Mouse (Mus musculus) embryonic fibroblast, embryonic 13.5 days (primary cell): ENCODE data around the gene Lztr1. TPM values are rescaled to one million over a fixed set of nuclear protein-coding genes. Genes with fewer than 3 reads are reported as not detected.
A peak's percentile ranks its signal among the peaks of the same experiment; 100 is the strongest.

Experiments
- H3K27ac ChIP-seq: 2 replicates; pipeline ENCODE4 v1.5.1; 2012; ENCODE audit warnings: low read length, control low read depth, inconsistent platforms; ENCODE audit not compliant: insufficient read depth
- H3K4me1 ChIP-seq: 2 replicates; pipeline ENCODE4 v1.6.1; 2011; ENCODE audit warnings: low read length; ENCODE audit not compliant: control insufficient read depth, insufficient read depth
- H3K4me3 ChIP-seq: 2 replicates; pipeline ENCODE4 v1.5.1; 2011; ENCODE audit warnings: mild to moderate bottlenecking, control low read depth, low read length; ENCODE audit not compliant: insufficient read depth
- CTCF ChIP-seq: IDR thresholded peaks from 2 replicates; pipeline ENCODE4 v1.5.1; 2011; ENCODE audit warnings: mild to moderate bottlenecking, control low read depth, low read length, moderate library complexity, borderline replicate concordance; ENCODE audit not compliant: insufficient read depth
- POLR2A ChIP-seq: IDR thresholded peaks from 2 replicates; pipeline ENCODE4 v1.6.1; 2011; ENCODE audit warnings: low read depth, mild to moderate bottlenecking, control low read depth, low read length, moderate library complexity
- polyA plus RNA-seq: library from polyadenylated mRNA; stranded (reverse); fragments of >200 nt; gene quantifications from 2 replicates; pipeline ENCODE4 v1.2.4, GENCODE M21; 2011; ENCODE audit warnings: low read depth; ENCODE audit not compliant: missing spikeins, insufficient read length

Gene Lztr1
- 97.5 and 113 TPM in 2 replicates for polyA plus RNA-seq

DNA sequence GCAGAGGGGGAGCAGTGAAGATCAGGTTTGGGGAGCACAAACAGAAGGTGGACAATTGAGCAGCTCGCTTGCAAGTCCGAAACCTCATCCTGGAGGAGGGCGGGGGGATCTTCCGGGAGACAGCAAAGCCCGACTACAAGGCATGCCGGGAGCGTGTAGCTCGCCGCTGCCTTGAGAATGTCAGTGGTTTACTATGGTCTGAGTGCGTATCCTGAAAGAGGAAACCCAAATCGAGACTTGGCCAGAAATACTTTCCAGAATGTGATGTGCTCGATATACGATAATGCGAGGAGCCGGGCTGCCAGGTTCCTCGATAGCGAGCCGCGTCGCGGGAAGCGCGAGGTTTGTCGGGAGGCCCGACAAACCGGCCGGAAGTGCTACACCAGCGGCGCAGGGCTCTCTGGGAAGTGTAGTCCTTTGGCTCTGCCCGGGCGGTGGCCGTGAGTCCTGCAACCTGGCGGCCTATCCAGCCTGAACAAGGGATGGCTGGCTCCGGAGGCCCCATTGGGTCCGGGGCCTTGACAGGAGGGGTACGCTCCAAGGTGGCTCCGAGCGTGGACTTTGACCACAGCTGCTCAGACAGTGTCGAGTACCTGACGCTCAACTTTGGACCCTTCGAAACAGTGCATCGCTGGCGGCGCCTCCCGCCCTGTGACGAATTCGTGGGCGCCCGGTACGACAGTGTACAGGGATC lies at the start of gene Lztr1:
Gene Lztr1 (plus strand): TSS at position 143 of the 694 bp plus-strand sequence.
- Histone ChIP-seq H3K4me1 (peaks cover 4% of the 10 kb centered on the region; the same call in 1 of the 2 replicates), H3K27ac (peak within 1 kb of the TSS; percentile 96), H3K4me3 (peak within 1 kb of the TSS; percentile 79)
- TF ChIP-seq CTCF = no peak
- TF ChIP-seq POLR2A = peak; percentile 92

DNA sequence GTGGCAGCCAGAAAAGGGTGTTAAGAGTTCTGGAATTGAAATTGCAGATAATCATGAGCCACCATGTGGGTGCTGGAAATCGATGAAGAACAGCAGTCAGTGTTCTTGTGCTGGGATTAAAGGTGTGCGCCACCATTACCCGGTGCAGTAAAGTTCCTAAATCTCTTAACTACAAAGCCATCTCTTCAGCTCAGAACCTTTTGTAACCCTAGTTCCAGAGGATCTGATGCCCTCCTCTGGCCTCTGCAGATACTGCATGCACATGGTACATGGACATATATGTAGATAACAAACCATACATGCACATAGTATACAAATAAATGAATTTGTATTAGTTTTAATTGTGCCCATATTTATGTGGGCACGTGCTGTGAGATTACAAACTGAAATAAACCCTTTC lies 48.2 kb upstream of the Lztr1 start:
- H3K4me1 ChIP-seq = peaks cover 14% of the 10 kb centered on the region
- no peak overlapping the region for H3K4me3 ChIP-seq
- TF ChIP-seq POLR2A = no peak
- H3K27ac ChIP-seq = no peak overlapping the region

DNA sequence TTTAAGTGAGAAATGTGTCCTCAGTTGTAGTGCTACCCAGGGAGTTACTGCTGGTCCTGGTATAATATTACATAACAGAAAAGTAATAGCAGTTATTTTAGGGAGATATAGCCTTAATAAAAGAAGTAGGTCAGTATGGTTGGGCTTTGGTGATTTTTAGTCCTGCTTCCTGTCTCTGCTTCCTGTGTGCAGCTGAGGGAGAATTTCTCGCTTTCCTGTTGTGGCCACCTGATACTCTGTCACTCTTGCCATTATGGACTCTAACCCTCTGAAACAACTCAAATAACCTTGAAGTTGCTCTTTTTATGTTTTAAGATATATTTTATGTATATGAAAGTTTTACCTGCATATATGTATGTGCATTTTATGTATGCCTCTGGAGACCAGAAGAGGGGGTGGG lies 46.9 kb upstream of the Lztr1 start:
- Histone ChIP-seq H3K4me1 (peaks cover 8% of the 10 kb centered on the region), H3K27ac (no peak overlapping the region), H3K4me3 (no peak overlapping the region)
- TF ChIP-seq CTCF (no peak), POLR2A (no peak)

DNA sequence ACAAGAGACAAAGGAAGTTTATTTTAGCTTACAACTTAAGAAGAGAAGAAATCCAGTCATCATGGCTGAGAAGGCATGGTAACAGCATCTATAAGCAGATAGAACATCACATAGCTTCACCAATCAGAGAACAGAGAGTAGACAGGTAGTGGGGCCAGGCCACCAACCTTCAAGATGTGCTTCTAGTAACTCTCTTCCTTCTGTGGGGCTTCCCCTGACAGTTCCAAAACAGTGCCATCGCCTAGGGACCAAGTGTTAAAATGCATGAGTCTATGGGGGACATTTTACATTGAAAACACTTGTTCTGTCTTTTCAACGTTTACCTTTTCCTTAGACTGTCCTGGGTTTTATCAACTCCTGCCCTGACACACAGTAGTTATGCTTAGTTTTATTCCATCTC lies 45.3 kb upstream of the Lztr1 start:
- Histone ChIP-seq H3K4me3 (no peak overlapping the region), H3K27ac (no peak overlapping the region), H3K4me1 (0 out of 2 replicates have a peak, but pooled peaks cover 3% of the 10 kb centered on the region)
- TF ChIP-seq CTCF = no peak
- no peak for TF ChIP-seq POLR2A

DNA sequence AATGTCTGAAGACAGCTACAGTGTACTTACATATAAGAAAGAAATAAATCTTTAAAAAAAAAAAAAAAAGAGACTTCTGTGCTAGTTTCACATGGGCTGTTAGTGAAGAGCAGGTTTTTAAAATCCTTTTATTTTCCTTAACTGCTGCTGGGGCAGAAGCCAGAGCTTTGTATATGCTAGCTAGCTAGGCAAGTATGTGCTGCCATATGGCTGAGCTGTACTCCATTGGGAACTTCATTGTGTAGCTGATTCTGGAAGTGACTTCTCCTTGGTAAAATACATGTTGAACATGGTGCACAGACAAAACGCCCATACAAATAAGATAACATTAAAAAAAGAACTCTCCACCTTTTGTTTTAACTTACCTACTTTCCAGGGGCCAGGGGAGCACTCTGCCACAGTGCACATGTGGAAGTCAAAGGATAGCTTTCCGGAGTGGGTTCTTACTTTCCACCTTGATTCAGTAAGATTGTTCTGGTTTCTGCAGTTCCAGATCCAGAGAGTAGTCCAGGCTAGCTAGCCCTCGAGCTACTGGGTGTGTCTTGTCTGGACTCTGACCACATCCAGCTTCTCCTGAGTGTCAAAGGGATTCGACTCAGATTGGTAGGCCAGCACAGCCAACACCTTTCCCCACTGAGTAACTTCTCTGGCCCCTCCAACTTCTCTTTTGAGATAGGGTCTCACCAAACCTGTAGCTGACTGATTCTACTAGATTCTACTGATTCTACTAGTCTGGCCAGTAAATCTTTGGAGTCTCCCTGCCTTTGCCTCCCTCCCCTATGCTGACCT lies 41.4 kb upstream of the Lztr1 start:
- H3K4me3 ChIP-seq = no peak overlapping the region
- no peaks in the 10 kb centered on the region for H3K4me1 ChIP-seq
- no peak for TF ChIP-seq CTCF
- no peak for TF ChIP-seq POLR2A
- H3K27ac ChIP-seq = no peak overlapping the region

DNA sequence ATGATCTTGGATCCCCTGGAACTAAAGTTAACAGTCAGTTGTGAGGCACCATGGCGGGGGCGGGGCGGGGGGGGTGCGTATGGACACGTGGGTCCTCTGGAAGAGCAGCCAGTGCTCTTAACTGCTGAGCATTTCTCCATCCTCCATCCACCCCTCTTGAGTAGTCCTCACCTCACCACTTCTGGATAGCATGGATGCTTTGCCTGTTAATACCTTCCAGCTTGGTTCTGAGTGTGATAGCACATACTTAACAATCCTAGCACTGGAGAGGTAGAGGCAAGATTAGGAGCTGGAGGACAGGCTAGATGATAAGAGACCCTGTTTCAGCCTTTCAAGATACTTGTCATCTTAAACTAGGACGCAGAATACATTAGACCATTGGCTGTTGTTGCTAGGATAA lies 36.0 kb upstream of the Lztr1 start:
- Histone ChIP-seq H3K4me3 (no peak overlapping the region), H3K27ac (no peak overlapping the region)
- no peak for TF ChIP-seq CTCF
- TF ChIP-seq POLR2A = no peak

DNA sequence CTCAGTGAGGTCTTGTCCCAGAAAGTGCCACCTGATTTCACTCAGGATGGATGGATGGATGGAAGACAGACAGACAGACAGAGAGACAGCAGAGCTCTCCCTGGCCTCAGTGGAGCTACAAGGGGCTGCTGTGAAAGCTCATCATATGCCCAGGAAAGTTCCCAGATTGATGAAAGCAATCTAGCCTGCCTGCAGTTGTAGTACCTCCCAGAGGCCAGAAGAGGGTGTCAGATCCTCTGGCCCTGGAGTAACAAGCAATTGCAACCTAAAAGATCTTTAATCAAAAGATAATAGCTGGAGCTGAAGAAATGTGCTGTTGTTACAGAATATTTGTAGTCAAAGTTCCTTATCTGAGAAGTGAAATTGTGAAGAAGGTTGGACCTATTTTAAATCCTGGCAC lies 34.4 kb upstream of the Lztr1 start:
- Histone ChIP-seq H3K4me1 (no peaks in the 10 kb centered on the region), H3K27ac (no peak overlapping the region), H3K4me3 (no peak overlapping the region)
- TF ChIP-seq CTCF = no peak
- no peak for TF ChIP-seq POLR2A

More for the DNA sequence above, 36.0 kb upstream of the Lztr1 start:
- H3K4me1 ChIP-seq = no peaks in the 10 kb centered on the region

DNA sequence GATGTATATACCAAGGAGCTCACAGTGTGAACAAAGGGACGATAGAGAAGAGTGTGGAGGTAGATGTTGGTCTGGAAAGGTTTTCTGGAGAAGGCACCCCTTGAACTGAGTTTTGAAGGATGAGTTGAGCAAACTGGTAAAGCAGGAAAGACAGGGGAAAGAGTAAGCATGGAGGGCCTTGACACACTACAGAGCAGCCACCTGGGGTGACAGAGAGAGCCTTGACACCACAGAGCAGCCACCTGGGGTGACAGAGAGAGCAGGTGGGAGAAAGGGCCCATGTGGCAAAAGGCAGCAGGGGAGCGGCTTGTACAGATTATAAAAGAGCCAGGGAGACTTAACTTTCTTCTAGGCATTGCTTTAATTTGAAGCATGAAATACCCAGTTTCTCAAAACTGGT lies 33.7 kb upstream of the Lztr1 start:
- TF ChIP-seq CTCF = no peak
- TF ChIP-seq POLR2A = no peak
- Histone ChIP-seq H3K4me1 (no peaks in the 10 kb centered on the region), H3K4me3 (no peak overlapping the region), H3K27ac (no peak overlapping the region)

DNA sequence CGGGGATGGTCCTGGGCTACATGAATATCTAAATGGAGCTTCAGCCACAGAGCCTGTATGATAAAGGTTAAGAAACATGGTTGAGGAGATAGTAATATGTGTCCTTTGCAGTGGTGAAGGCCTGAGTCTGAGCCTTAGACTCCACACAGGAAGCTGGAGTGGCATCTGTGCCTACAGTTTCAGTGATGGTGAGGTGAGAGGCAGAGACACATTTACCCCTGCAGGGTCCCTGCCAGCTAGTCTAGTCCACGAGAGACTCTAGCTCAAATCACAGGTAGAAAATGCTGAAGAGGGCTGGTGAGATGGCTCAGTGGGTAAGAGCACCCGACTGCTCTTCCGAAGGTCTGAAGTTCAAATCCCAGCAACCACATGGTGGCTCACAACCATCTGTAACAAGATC lies 33.2 kb upstream of the Lztr1 start:
- Histone ChIP-seq H3K4me1 (no peaks in the 10 kb centered on the region), H3K4me3 (no peak overlapping the region), H3K27ac (no peak overlapping the region)
- no peak for TF ChIP-seq POLR2A
- TF ChIP-seq CTCF = no peak

DNA sequence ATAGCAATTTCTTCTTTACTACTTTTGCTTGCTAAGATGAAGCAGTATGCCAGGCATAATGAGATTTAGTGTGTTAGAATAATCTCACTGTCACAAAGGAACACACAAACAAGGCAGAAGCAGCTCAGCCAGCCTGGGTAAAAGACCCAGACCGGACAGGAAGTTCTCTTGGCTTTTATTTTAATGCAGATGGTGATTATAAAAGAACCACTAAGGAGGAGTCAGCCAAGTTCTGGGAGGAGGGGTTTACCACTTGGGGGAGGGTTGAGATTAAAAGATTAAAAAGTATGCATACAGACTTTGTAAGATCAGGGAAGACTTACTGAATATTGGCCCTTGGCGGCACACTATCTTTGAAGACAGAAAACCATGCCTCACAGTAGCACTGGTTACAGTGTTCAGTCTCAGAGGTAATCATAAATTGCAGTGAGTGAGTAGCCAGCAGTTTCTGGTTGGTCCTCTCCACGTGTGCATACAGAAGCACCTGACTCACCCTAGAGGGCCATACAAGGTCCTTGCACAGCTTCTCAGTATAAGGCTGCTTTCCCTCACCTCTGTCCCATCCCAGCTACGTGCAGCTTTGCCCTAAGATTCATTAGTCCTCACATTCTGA lies 30.1 kb upstream of the Lztr1 start:
- no peak overlapping the region for H3K27ac ChIP-seq
- H3K4me3 ChIP-seq = no peak overlapping the region
- TF ChIP-seq POLR2A = no peak
- no peak for TF ChIP-seq CTCF
- no peaks in the 10 kb centered on the region for H3K4me1 ChIP-seq
